Mouse (Mus musculus) frontal cortex, adult (tissue): ENCODE data around the gene Shoc2.
A peak's percentile ranks its signal among the peaks of the same experiment; 100 is the strongest.

Experiments used
- ATAC-seq: cut with Nextera tagmentation; 2 replicates; pipeline ENCODE4 v1.9.2; 2017; ENCODE audit warnings: mild to moderate bottlenecking, moderate library complexity, mixed read lengths; ENCODE audit not compliant: low TSS enrichment

Shoc2 gene

GRCm38 (mm10) chr19:54035100-54035499, 91.0 kb downstream of the Shoc2 start:
- ATAC-seq: no peak

- no peak for ATAC-seq
Measured at GRCm38 (mm10) chr19:54039441-54039840, 95.3 kb downstream of the Shoc2 start.

- ATAC-seq: no peak
Measured at GRCm38 (mm10) chr19:54040356-54041028, 96.4 kb downstream of the Shoc2 start.

- ATAC-seq: no peak; the same call in 1 of the 2 replicates
Measured at GRCm38 (mm10) chr19:54041029-54041367, 96.9 kb downstream of the Shoc2 start.

GRCm38 (mm10) chr19:54043851-54044250, 99.7 kb downstream of the Shoc2 start, which contains the start of gene Adra2a:
Gene Adra2a (plus strand): TSS chr19:54044151.
- ATAC-seq: no peak

- ATAC-seq: peak; percentile 73
Measured at GRCm38 (mm10) chr19:54044507-54045371, 100.6 kb downstream of the Shoc2 start.

- ATAC-seq: 0 out of 2 replicates have a peak, but pooled peaks have one; percentile 3
Measured at GRCm38 (mm10) chr19:54045412-54045811, 101.3 kb downstream of the Shoc2 start.

GRCm38 (mm10) chr19:54045931-54046683, 102.0 kb downstream of the Shoc2 start:
- no peak for ATAC-seq

GRCm38 (mm10) chr19:54046684-54047070, 102.6 kb downstream of the Shoc2 start:
- no peak for ATAC-seq

- no peak for ATAC-seq
Measured at GRCm38 (mm10) chr19:54047386-54048050, 103.4 kb downstream of the Shoc2 start.

GRCm38 (mm10) chr19:54048161-54048885, 104.2 kb downstream of the Shoc2 start:
- no peak for ATAC-seq

- no peak for ATAC-seq
Measured at GRCm38 (mm10) chr19:54051651-54052050, 107.5 kb downstream of the Shoc2 start.

GRCm38 (mm10) chr19:54055845-54056244, 111.7 kb downstream of the Shoc2 start:
- ATAC-seq: no peak

- no peak for ATAC-seq
Measured at GRCm38 (mm10) chr19:54068447-54068846, 124.3 kb downstream of the Shoc2 start.

GRCm38 (mm10) chr19:54070521-54070920, 126.4 kb downstream of the Shoc2 start:
- ATAC-seq: no peak

- no peak for ATAC-seq
Measured at GRCm38 (mm10) chr19:54072233-54072800, 128.2 kb downstream of the Shoc2 start.

- no peak for ATAC-seq
Measured at GRCm38 (mm10) chr19:54076362-54077349, 132.6 kb downstream of the Shoc2 start.

- no peak for ATAC-seq
Measured at GRCm38 (mm10) chr19:54081303-54081702, 137.2 kb downstream of the Shoc2 start.

- no peak for ATAC-seq
Measured at GRCm38 (mm10) chr19:54081716-54082165, 137.6 kb downstream of the Shoc2 start.
